Comparison of ENCODE assay signal across 8 mouse cellular contexts in the genomic region with DNA sequence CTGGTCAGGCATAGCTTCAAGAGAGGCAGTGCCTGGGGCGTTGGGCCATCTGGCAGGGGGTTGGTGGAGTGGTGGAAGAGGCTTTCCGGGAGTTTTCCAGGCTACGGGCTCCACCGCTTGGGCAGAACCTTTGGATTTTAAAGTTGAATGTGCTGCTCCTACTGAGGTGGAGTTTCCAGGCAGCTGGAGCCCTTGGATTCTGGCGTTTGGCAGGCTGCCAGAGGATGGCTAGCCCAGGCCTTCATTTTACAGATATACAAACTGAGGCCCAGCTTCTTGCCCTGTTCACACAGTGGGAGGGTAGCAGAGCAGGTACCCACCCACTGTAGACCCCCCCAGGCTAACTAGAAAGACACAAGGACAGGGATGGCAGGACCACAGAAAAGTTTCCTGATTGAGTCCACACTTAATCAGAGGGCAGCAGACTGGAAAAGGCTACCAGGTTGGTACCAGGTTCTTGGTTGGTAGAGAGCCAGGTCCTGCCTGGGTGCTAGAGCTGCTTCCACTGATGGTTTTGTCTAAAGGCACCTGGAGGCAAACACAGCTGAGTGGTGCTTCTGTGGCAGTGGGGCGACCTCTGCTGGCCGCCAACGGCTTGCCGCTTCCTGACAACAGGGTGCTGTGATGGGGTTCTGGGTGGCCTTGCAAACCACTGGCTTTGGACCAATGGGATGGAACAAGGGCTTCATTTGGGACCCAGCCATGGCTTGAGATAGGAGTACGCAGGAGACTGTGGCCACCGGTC.
DNase-seq lines count a peak whose midpoint lies in the region; ATAC-seq and TF ChIP-seq lines count a peak whose summit lies in the region.

No protein-coding gene starts in this region.

- peaks cover 15% of the 10 kb centered on the region for H3K4me1 ChIP-seq in hindbrain, postnatal 0 days (ENCODE audit: insufficient read depth, low read length)

- peak overlapping the region; percentile 48 for H3K27ac ChIP-seq in hindbrain, postnatal 0 days

- H3K9ac ChIP-seq in hindbrain, postnatal 0 days (replicated peaks; ENCODE audit: low read length), result 0 out of 2 replicates have a peak overlapping the region, but pooled peaks have one; percentile 13

- ATAC-seq in activated CD4-positive, CD25-positive, alpha-beta regulatory T cell, adult 4 months, result peak; percentile 76
- ATAC-seq in common myeloid progenitor, adult 5-6 weeks (replicated peaks; ENCODE audit: low read depth, poor library complexity, severe bottlenecking), result peak; percentile 87
- peak; percentile 83 for ATAC-seq in hindbrain, postnatal 0 days

- H3K4me2 ChIP-seq in hindbrain, postnatal 0 days (ENCODE audit: low read depth, low read length), result no peak overlapping the region

- peak; percentile 76 to 79 for DNase-seq in gastrocnemius, adult 8-10 months (ENCODE audit: low spot score in 2 of 2)
- peak; percentile 92 for DNase-seq in hindbrain, postnatal 0 days (ENCODE audit: low spot score)
- peak; percentile 87 to 90 for DNase-seq in left cerebral cortex, adult 18-20 months (ENCODE audit: low spot score in 2 of 2)
- peak; percentile 85 to 91 for DNase-seq in lung, postnatal 4 days
- peak; percentile 83 for DNase-seq in right cerebral cortex, adult 18-20 months
- peak; percentile 75 for DNase-seq in urinary bladder, adult 2 months (ENCODE audit: low spot score)

- peak; percentile 99 for TF ChIP-seq CTCF in hindbrain, postnatal 0 days (IDR thresholded peaks at IDR 0.05; ENCODE audit: low read depth)

- WGBS in hindbrain, postnatal 0 days, result 12% methylated on average over 11 of the region's 11 CpGs

- H3K4me3 ChIP-seq in hindbrain, postnatal 0 days (ENCODE audit: low read length), result no peak overlapping the region

- no peaks in the 10 kb centered on the region for H3K27me3 ChIP-seq in hindbrain, postnatal 0 days (ENCODE audit: insufficient read depth, low read length)

- no peaks in the 10 kb centered on the region for H3K9me3 ChIP-seq in hindbrain, postnatal 0 days (ENCODE audit: low read length)

- no peaks in the 10 kb centered on the region for H3K36me3 ChIP-seq in hindbrain, postnatal 0 days (ENCODE audit: insufficient read depth, low read length)
